Mouse (Mus musculus): ENCODE results near the gene Lonp1.
"Not testable (repeated sequence)": the region's sequence is repeated elsewhere in the genome, so short reads cannot be mapped to it uniquely, and the experiment has no call there.

Lonp1 gene

GRCm38 (mm10) chr17:56626754-56627470, at the start of gene Lonp1:
TSS of gene Lonp1 (minus strand) at chr17:56626887.
- DNase-seq, result peak; percentile 99

- no peak for DNase-seq
These were observed 47.1 kb upstream of the Lonp1 start for GRCm38 (mm10) chr17:56673647-56674416.

- peak; percentile 100 for DNase-seq
These were observed 46.4 kb upstream of the Lonp1 start, which contains the start of gene Ranbp3 for GRCm38 (mm10) chr17:56672941-56673646. TSS of gene Ranbp3 (plus strand) at chr17:56673294.

- DNase-seq, result no peak
These were observed 43.1 kb upstream of the Lonp1 start for GRCm38 (mm10) chr17:56669766-56670165.

- peak; percentile 96 for DNase-seq
These were observed 41.9 kb upstream of the Lonp1 start for GRCm38 (mm10) chr17:56668384-56669144.

GRCm38 (mm10) chr17:56667591-56667990, 40.9 kb upstream of the Lonp1 start:
- DNase-seq, result no peak

GRCm38 (mm10) chr17:56666384-56666783, 39.7 kb upstream of the Lonp1 start:
- DNase-seq, result no peak

- no peak for DNase-seq
These were observed 37.6 kb upstream of the Lonp1 start for GRCm38 (mm10) chr17:56664333-56664732.

- DNase-seq, result no peak
These were observed 37.0 kb upstream of the Lonp1 start for GRCm38 (mm10) chr17:56663659-56664058.

GRCm38 (mm10) chr17:56656171-56656570, 29.5 kb upstream of the Lonp1 start:
- no peak for DNase-seq

GRCm38 (mm10) chr17:56655311-56655710, 28.6 kb upstream of the Lonp1 start:
- DNase-seq, result no peak

GRCm38 (mm10) chr17:56654771-56655170, 28.1 kb upstream of the Lonp1 start:
- no peak for DNase-seq

- no peak for DNase-seq
These were observed 25.1 kb upstream of the Lonp1 start for GRCm38 (mm10) chr17:56651801-56652200.

GRCm38 (mm10) chr17:56647546-56647945, 20.9 kb upstream of the Lonp1 start:
- no peak for DNase-seq

- no peak for DNase-seq
These were observed 16.6 kb upstream of the Lonp1 start for GRCm38 (mm10) chr17:56643237-56643636.

- no peak for DNase-seq
These were observed 7.3 kb upstream of the Lonp1 start for GRCm38 (mm10) chr17:56634023-56634422.

- DNase-seq, result no peak
These were observed 5.1 kb upstream of the Lonp1 start for GRCm38 (mm10) chr17:56631807-56632206.

GRCm38 (mm10) chr17:56629800-56630781, 3.4 kb upstream of the Lonp1 start:
- not testable (repeated sequence) for DNase-seq

GRCm38 (mm10) chr17:56627530-56628277, 1.0 kb upstream of the Lonp1 start, which contains the start of gene Catsperd:
TSS of gene Catsperd (plus strand) at chr17:56628143.
- DNase-seq, result no peak

GRCm38 (mm10) chr17:56626260-56626659, 427 bp downstream of the Lonp1 start:
- no peak for DNase-seq

GRCm38 (mm10) chr17:56625495-56625894, 1.2 kb downstream of the Lonp1 start:
- DNase-seq, result peak; percentile 87
